Comparison of ENCODE assay signal across 16 mouse cellular contexts in the genomic region with DNA sequence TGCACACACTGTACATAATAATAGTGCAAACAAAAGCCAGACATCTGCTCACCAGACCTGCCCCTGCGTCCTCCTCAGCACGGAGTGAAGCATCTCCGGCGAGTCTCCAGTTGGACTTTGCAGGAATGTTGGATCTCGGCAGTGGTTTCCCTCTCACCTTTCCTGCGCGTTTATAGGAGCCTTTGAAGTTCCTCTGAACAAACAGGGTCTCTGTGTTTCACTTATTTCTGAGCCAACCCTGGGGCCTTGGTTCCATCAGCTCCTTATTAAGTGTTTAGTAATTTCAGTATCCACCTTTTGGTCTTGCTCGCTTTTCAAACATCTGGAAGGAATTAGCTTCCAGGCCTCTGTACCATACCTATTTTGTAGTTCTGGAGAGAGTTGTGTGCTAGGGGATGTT.
DNase-seq lines count a peak whose midpoint lies in the region; ATAC-seq and TF ChIP-seq lines count a peak whose summit lies in the region.
"Had no signal": no experiment of that assay in that cellular context is flagged by ENCODE, and none has a peak within 500 bp of the region (broad histone marks: within the 10 kb centered on the region; RNA-seq: fewer than 3 reads in every experiment).

No protein-coding gene starts in this region.

- no peak for ATAC-seq in hindbrain, embryonic 11.5 days (ENCODE audit: low FRiP score)
- ATAC-seq in hindbrain, postnatal 0 days: no peak
- ATAC-seq in embryonic facial prominence, embryonic 14.5 days (ENCODE audit: low read depth): peak; percentile 89
- ATAC-seq in limb, embryonic 15.5 days (ENCODE audit: insufficient number of reproducible peaks, low FRiP score, low TSS enrichment, low read depth): peak; percentile 86
- ATAC-seq in stomach, postnatal 0 days (ENCODE audit: low FRiP score, low TSS enrichment): no peak
- ATAC-seq: forebrain, embryonic 13.5 days had no signal

- no peak for TF ChIP-seq CTCF in hindbrain, postnatal 0 days (IDR thresholded peaks at IDR 0.05; ENCODE audit: low read depth)
- TF ChIP-seq CTCF in stomach, postnatal 0 days (IDR thresholded peaks at IDR 0.05; ENCODE audit: low read depth): no peak

- no peak overlapping the region for H3K4me3 ChIP-seq in hindbrain, embryonic 11.5 days (ENCODE audit: low read depth, low read length)
- no peak overlapping the region for H3K4me3 ChIP-seq in hindbrain, postnatal 0 days (ENCODE audit: low read length)
- H3K4me3 ChIP-seq in embryonic facial prominence, embryonic 14.5 days (ENCODE audit: low read depth, low read length): no peak overlapping the region
- no peak overlapping the region for H3K4me3 ChIP-seq in limb, embryonic 15.5 days
- H3K4me3 ChIP-seq in stomach, postnatal 0 days (ENCODE audit: low read depth, low read length): no peak overlapping the region
- H3K4me3 ChIP-seq: forebrain, embryonic 13.5 days; lung, embryonic 15.5 days; megakaryocyte, embryonic 14.5 days had no signal

- no peak overlapping the region for H3K9ac ChIP-seq in hindbrain, embryonic 11.5 days (ENCODE audit: low read depth, low read length)
- H3K9ac ChIP-seq in hindbrain, postnatal 0 days (replicated peaks; ENCODE audit: low read length): no peak overlapping the region
- H3K9ac ChIP-seq in embryonic facial prominence, embryonic 14.5 days (ENCODE audit: low read depth, low read length): no peak overlapping the region
- no peak overlapping the region for H3K9ac ChIP-seq in limb, embryonic 15.5 days
- H3K9ac ChIP-seq in stomach, postnatal 0 days (ENCODE audit: low read length): no peak overlapping the region
- H3K9ac ChIP-seq: forebrain, embryonic 13.5 days; lung, embryonic 15.5 days had no signal

- TF ChIP-seq EP300 in stomach, postnatal 0 days (optimal IDR thresholded peaks at IDR 0.05): no peak

- H3K4me1 ChIP-seq in hindbrain, embryonic 11.5 days (replicated peaks; ENCODE audit: control insufficient read depth, insufficient read depth, low read length): no peaks in the 10 kb centered on the region
- no peaks in the 10 kb centered on the region for H3K4me1 ChIP-seq in hindbrain, postnatal 0 days (ENCODE audit: insufficient read depth, low read length)
- no peaks in the 10 kb centered on the region; the same call in none of the 2 replicates for H3K4me1 ChIP-seq in embryonic facial prominence, embryonic 14.5 days (ENCODE audit: control insufficient read depth, insufficient read depth, low read length)
- peaks cover 13% of the 10 kb centered on the region for H3K4me1 ChIP-seq in limb, embryonic 15.5 days
- H3K4me1 ChIP-seq in stomach, postnatal 0 days (replicated peaks; ENCODE audit: control insufficient read depth, insufficient read depth): no peaks in the 10 kb centered on the region
- H3K4me1 ChIP-seq: megakaryocyte, embryonic 14.5 days had no signal

- H3K36me3 ChIP-seq in hindbrain, embryonic 11.5 days (ENCODE audit: control insufficient read depth, insufficient read depth, low read length): no peaks in the 10 kb centered on the region
- H3K36me3 ChIP-seq in hindbrain, postnatal 0 days (ENCODE audit: insufficient read depth, low read length): no peaks in the 10 kb centered on the region
- H3K36me3 ChIP-seq in embryonic facial prominence, embryonic 14.5 days (ENCODE audit: control insufficient read depth, insufficient read depth, low read length): no peaks in the 10 kb centered on the region
- H3K36me3 ChIP-seq in limb, embryonic 15.5 days: no peaks in the 10 kb centered on the region
- H3K36me3 ChIP-seq in stomach, postnatal 0 days (ENCODE audit: control insufficient read depth, insufficient read depth, low read length): no peaks in the 10 kb centered on the region
- H3K36me3 ChIP-seq: lung, embryonic 15.5 days had no signal

- WGBS in hindbrain, embryonic 11.5 days: 67% methylated on average over 8 of the region's 8 CpGs
- 67% methylated on average over 8 of the region's 8 CpGs for WGBS in hindbrain, postnatal 0 days
- 19% methylated on average over 8 of the region's 8 CpGs for WGBS in embryonic facial prominence, embryonic 14.5 days
- 13% methylated on average over 8 of the region's 8 CpGs for WGBS in limb, embryonic 15.5 days
- 51% methylated on average over 8 of the region's 8 CpGs for WGBS in stomach, postnatal 0 days

- peak overlapping the region; percentile 36; the same call in 1 of the 2 replicates for H3K27ac ChIP-seq in hindbrain, embryonic 11.5 days (ENCODE audit: low read depth, low read length)
- no peak overlapping the region for H3K27ac ChIP-seq in hindbrain, postnatal 0 days
- peak overlapping the region; percentile 7 for H3K27ac ChIP-seq in embryonic facial prominence, embryonic 14.5 days (replicated peaks; ENCODE audit: low read depth, low read length)
- H3K27ac ChIP-seq in limb, embryonic 15.5 days: peak overlapping the region; percentile 70
- H3K27ac ChIP-seq in stomach, postnatal 0 days (replicated peaks): no peak overlapping the region
- H3K27ac ChIP-seq: forebrain, embryonic 13.5 days; lung, embryonic 15.5 days had no signal

- no peaks in the 10 kb centered on the region for H3K9me3 ChIP-seq in hindbrain, embryonic 11.5 days (ENCODE audit: control insufficient read depth, low read length)
- no peaks in the 10 kb centered on the region for H3K9me3 ChIP-seq in hindbrain, postnatal 0 days (ENCODE audit: low read length)
- H3K9me3 ChIP-seq in embryonic facial prominence, embryonic 14.5 days (ENCODE audit: control insufficient read depth, low read length): no peaks in the 10 kb centered on the region
- H3K9me3 ChIP-seq in limb, embryonic 15.5 days: no peaks in the 10 kb centered on the region
- no peaks in the 10 kb centered on the region for H3K9me3 ChIP-seq in stomach, postnatal 0 days (ENCODE audit: control insufficient read depth, low read length)
- H3K9me3 ChIP-seq: forebrain, embryonic 13.5 days; lung, embryonic 15.5 days had no signal

- H3K4me2 ChIP-seq in hindbrain, embryonic 11.5 days (replicated peaks; ENCODE audit: low read depth, low read length): no peak overlapping the region
- H3K4me2 ChIP-seq in hindbrain, postnatal 0 days (ENCODE audit: low read depth, low read length): no peak overlapping the region
- peak overlapping the region; percentile 7; the same call in 1 of the 2 replicates for H3K4me2 ChIP-seq in embryonic facial prominence, embryonic 14.5 days (ENCODE audit: low read depth, low read length)
- H3K4me2 ChIP-seq in limb, embryonic 15.5 days: no peak overlapping the region
- no peak overlapping the region for H3K4me2 ChIP-seq in stomach, postnatal 0 days (replicated peaks; ENCODE audit: low read depth)
- H3K4me2 ChIP-seq: forebrain, embryonic 13.5 days; lung, embryonic 15.5 days had no signal

- DNase-seq in hindbrain, embryonic 11.5 days (ENCODE audit: low spot score): no peak
- no peak for DNase-seq in hindbrain, postnatal 0 days (ENCODE audit: low spot score)
- peak; percentile 50 for DNase-seq in embryo, embryonic 10 days (ENCODE audit: low spot score)
- peak; percentile 84 for DNase-seq in embryonic facial prominence, embryonic 14.5 days (ENCODE audit: low spot score)
- no peak for DNase-seq in thymus, postnatal 14 days
- DNase-seq in stomach, postnatal 0 days (ENCODE audit: low spot score): no peak
- DNase-seq in gastrocnemius, adult 18-20 months (ENCODE audit: low spot score): no peak
- DNase-seq: adrenal gland, adult 2 months; cerebellum, adult 8-10 months; kidney, adult 9 months; layer of hippocampus, postnatal 36 days; thymus, postnatal 4 days had no signal

- H3K27me3 ChIP-seq in hindbrain, embryonic 11.5 days (ENCODE audit: control insufficient read depth, insufficient read depth, low read length): no peaks in the 10 kb centered on the region
- no peaks in the 10 kb centered on the region for H3K27me3 ChIP-seq in hindbrain, postnatal 0 days (ENCODE audit: insufficient read depth, low read length)
- no peaks in the 10 kb centered on the region for H3K27me3 ChIP-seq in embryonic facial prominence, embryonic 14.5 days (replicated peaks; ENCODE audit: control insufficient read depth, insufficient read depth, low read length)
- H3K27me3 ChIP-seq in limb, embryonic 15.5 days: no peaks in the 10 kb centered on the region
- H3K27me3 ChIP-seq in stomach, postnatal 0 days (ENCODE audit: control insufficient read depth, insufficient read depth, low read length): no peaks in the 10 kb centered on the region
- H3K27me3 ChIP-seq: forebrain, embryonic 13.5 days; lung, embryonic 15.5 days; megakaryocyte, embryonic 14.5 days had no signal

Comparison
In these comparisons a context has a peak if more than half of its experiments do, and no peak if none do; other contexts are left out.
1. H3K27ac ChIP-seq: peak in hindbrain, embryonic 11.5 days (single experiment), embryonic facial prominence, embryonic 14.5 days (single experiment) and limb, embryonic 15.5 days (single experiment); none in hindbrain, postnatal 0 days (single experiment) and stomach, postnatal 0 days (single experiment).
2. ATAC-seq: peak in embryonic facial prominence, embryonic 14.5 days (single experiment) and limb, embryonic 15.5 days (single experiment); none in hindbrain, embryonic 11.5 days (single experiment), hindbrain, postnatal 0 days (single experiment) and stomach, postnatal 0 days (single experiment).
3. DNase-seq: peak in embryo, embryonic 10 days (single experiment) and embryonic facial prominence, embryonic 14.5 days (single experiment); none in hindbrain, embryonic 11.5 days (single experiment), hindbrain, postnatal 0 days (single experiment), thymus, postnatal 14 days (single experiment), stomach, postnatal 0 days (single experiment) and gastrocnemius, adult 18-20 months (single experiment).